8 mouse cellular contexts compared by ENCODE assay signal in the genomic region with DNA sequence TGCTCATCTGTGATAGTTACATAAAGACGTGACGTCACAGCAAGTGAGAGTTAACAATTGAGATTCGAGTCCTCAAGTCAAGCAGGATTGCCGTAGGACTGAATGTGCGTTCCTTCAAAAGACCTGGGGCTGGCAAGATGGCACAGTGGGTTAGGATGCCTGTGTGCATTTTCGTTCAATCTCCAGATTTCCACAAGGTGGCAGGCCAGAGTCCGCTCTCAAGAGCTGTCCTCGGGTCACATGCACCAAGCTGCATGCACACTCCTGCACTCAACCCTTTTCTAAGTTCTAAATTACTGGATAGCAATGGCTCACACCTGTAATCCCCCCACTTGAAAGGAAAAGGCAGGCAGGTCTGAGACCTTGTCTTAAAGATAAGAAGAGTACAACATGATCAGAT. TPM values are rescaled to one million over a fixed set of nuclear protein-coding genes. Genes with fewer than 3 reads are reported as not detected.
DNase-seq lines count a peak whose midpoint lies in the region; ATAC-seq and TF ChIP-seq lines count a peak whose summit lies in the region.

No protein-coding gene starts in this region.

- WGBS in spleen, adult 2 months = 73% methylated on average over 8 of the region's 8 CpGs
- 64% methylated on average over 8 of the region's 8 CpGs for WGBS in liver, postnatal 0 days (ENCODE audit: insufficient replicate concordance)

- no peak overlapping the region for H3K27ac ChIP-seq in gastrocnemius, adult 2 months
- no peak overlapping the region for H3K27ac ChIP-seq in spleen, adult 2 months (ENCODE audit: insufficient read depth, low read length)
- no peak overlapping the region for H3K27ac ChIP-seq in liver, postnatal 0 days (ENCODE audit: low read depth)

- H3K27me3 ChIP-seq in spleen, adult 2 months (ENCODE audit: control insufficient read depth, insufficient read depth, low read length) = no peaks in the 10 kb centered on the region
- no peaks in the 10 kb centered on the region for H3K27me3 ChIP-seq in liver, postnatal 0 days (ENCODE audit: insufficient read depth, low read length)

- no peaks in the 10 kb centered on the region for H3K4me1 ChIP-seq in spleen, adult 2 months (ENCODE audit: control insufficient read depth, insufficient read depth, insufficient read length)
- no peaks in the 10 kb centered on the region for H3K4me1 ChIP-seq in liver, postnatal 0 days (ENCODE audit: insufficient read depth)

- TF ChIP-seq POLR2A in spleen, adult 2 months (IDR thresholded peaks at IDR 0.05; ENCODE audit: low read depth, low read length) = no peak

- no peak for TF ChIP-seq EP300 in liver, postnatal 0 days (IDR thresholded peaks at IDR 0.05; ENCODE audit: low read depth)

- H3K4me2 ChIP-seq in liver, postnatal 0 days (ENCODE audit: low read depth, low read length) = no peak overlapping the region

- peak; percentile 66 for ATAC-seq in erythroblast, adult 5-6 weeks (replicated peaks; ENCODE audit: low FRiP score, poor library complexity, severe bottlenecking)
- ATAC-seq in liver, postnatal 0 days = peak; percentile 46; the same call in 1 of the 2 replicates

- no peak overlapping the region for H3K4me3 ChIP-seq in gastrocnemius, adult 2 months
- no peak overlapping the region for H3K4me3 ChIP-seq in spleen, adult 2 months (ENCODE audit: extremely low read depth, insufficient read depth, insufficient read length)
- H3K4me3 ChIP-seq in liver, postnatal 0 days (ENCODE audit: low read depth, low read length) = no peak overlapping the region

- peak; percentile 56 for TF ChIP-seq CTCF in gastrocnemius, adult 2 months (IDR thresholded peaks at IDR 0.05)
- TF ChIP-seq CTCF in spleen, adult 2 months (IDR thresholded peaks at IDR 0.05; ENCODE audit: extremely low read depth, insufficient read depth, insufficient read length, insufficient replicate concordance) = peak; percentile 22; the same call in 1 of the 2 replicates
- peak; percentile 72 for TF ChIP-seq CTCF in liver, postnatal 0 days (IDR thresholded peaks at IDR 0.05; ENCODE audit: low read depth)

- DNase-seq in gastrocnemius, adult 2 months = peak; percentile 32
- DNase-seq in gastrocnemius, adult 8-10 months (ENCODE audit: low spot score in 2 of 2) = no peak
- DNase-seq in spleen, adult 2 months (ENCODE audit: low read depth in 1 of 2, low spot score in 2 of 2) = no peak
- DNase-seq in spleen, postnatal 14 days (ENCODE audit: low spot score in 2 of 2) = no peak
- DNase-seq in liver, postnatal 0 days = peak; percentile 59
- peak; percentile 62 for DNase-seq in right cerebral cortex, postnatal 4 days
- no peak for DNase-seq in ovary, adult 18-20 months (ENCODE audit: low spot score)

- intact Hi-C loops in gastrocnemius, adult 2 months (cut with DNase I) = no loop called here

- H3K9me3 ChIP-seq in liver, postnatal 0 days (ENCODE audit: low read length) = no peaks in the 10 kb centered on the region; the same call in 1 of the 2 replicates

- peaks cover 27% of the 10 kb centered on the region for H3K36me3 ChIP-seq in spleen, adult 2 months (ENCODE audit: control insufficient read depth, insufficient read depth, low read length)
- H3K36me3 ChIP-seq in liver, postnatal 0 days (replicated peaks; ENCODE audit: insufficient read depth, low read length) = peaks cover 36% of the 10 kb centered on the region

- no peak overlapping the region for H3K9ac ChIP-seq in liver, postnatal 0 days (replicated peaks)

RNA-seq across cellular contexts. Expression of a gene that starts 17.1 kb away (rescaled TPM):
- total RNA-seq in gastrocnemius, adult 2 months (2021) = 1 to 10 TPM; 1.2 to 4.0 TPM
- total RNA-seq in gastrocnemius, adult 8-10 months (2022) = 1 to 10 TPM; 1.7 to 2.6 (median 1.9) TPM
- 11.4 and 17.3 TPM in 2 replicates for polyA plus RNA-seq in spleen, adult 2 months (2012; rRNA removed)
- total RNA-seq in erythroblast, adult 5-6 weeks (2015; ENCODE audit: low replicate concordance) = not detected in 2 replicates
- total RNA-seq in erythroblast, adult 5-6 weeks (2017; ENCODE audit: low replicate concordance) = 2.0 TPM in 1 of 2 replicates, not detected in the other
- 0.18 and 0.31 TPM in 2 replicates for polyA plus RNA-seq in liver, postnatal 0 days (2015; fragmentation: Nextera tagmentation; extraction: Ambion mirVana)

RNA-seq across cellular contexts. Expression of a gene that starts 31.1 kb away (rescaled TPM):
- 10 to 100 TPM; 32.0 to 33.8 TPM for total RNA-seq in gastrocnemius, adult 2 months (2021)
- total RNA-seq in gastrocnemius, adult 8-10 months (2022) = 10 to 100 TPM; 23.6 to 31.8 (median 26.0) TPM
- polyA plus RNA-seq in spleen, adult 2 months (2012; rRNA removed) = 28.8 and 31.9 TPM in 2 replicates
- total RNA-seq in erythroblast, adult 5-6 weeks (2015; ENCODE audit: low replicate concordance) = 20.9 and 23.6 TPM in 2 replicates
- 45.2 and 61.6 TPM in 2 replicates for total RNA-seq in erythroblast, adult 5-6 weeks (2017; ENCODE audit: low replicate concordance)
- polyA plus RNA-seq in liver, postnatal 0 days (2015; fragmentation: Nextera tagmentation; extraction: Ambion mirVana) = 35.0 and 37.5 TPM in 2 replicates

Comparison
In these comparisons a context has a peak if more than half of its experiments do, and no peak if none do; other contexts are left out.
1. DNase-seq: peak in gastrocnemius, adult 2 months (single experiment), liver, postnatal 0 days (single experiment) and right cerebral cortex, postnatal 4 days (single experiment); none in gastrocnemius, adult 8-10 months (0 of 2), spleen, adult 2 months (0 of 2), spleen, postnatal 14 days (0 of 2) and ovary, adult 18-20 months (single experiment).
2. CTCF ChIP-seq: peak in every context shown above with its lines; median percentile 72 in liver, postnatal 0 days; 56 in gastrocnemius, adult 2 months; 22 in spleen, adult 2 months.